ENCODE assay signal across 9 mouse cellular contexts in genomic region chr4:152313934-152314333, GRCm38 (mm10). TPM values are rescaled to one million over a fixed set of nuclear protein-coding genes. Genes with fewer than 3 reads are reported as not detected.
DNase-seq lines count a peak whose midpoint lies in the region; ATAC-seq lines count a peak whose summit lies in the region.
"Had no signal": no experiment of that assay in that cellular context is flagged by ENCODE, and none has a peak within 500 bp of the region (broad histone marks: within the 10 kb centered on the region; RNA-seq: fewer than 3 reads in every experiment).

No protein-coding gene starts in this region.

- H3K9me3 ChIP-seq in forebrain, embryonic 15.5 days = no peaks in the 10 kb centered on the region
- no peaks in the 10 kb centered on the region for H3K9me3 ChIP-seq in midbrain, embryonic 14.5 days (ENCODE audit: control insufficient read depth, low read length)

- no peak overlapping the region for H3K9ac ChIP-seq in forebrain, embryonic 15.5 days (replicated peaks)
- peak overlapping the region; percentile 49; the same call in 1 of the 2 replicates for H3K9ac ChIP-seq in midbrain, embryonic 14.5 days (replicated peaks; ENCODE audit: low read length)

- intact Hi-C loops in left cerebral cortex, postnatal 4 days (cut with DNase I) = no loop called here

- peak overlapping the region; percentile 36 for H3K4me3 ChIP-seq in forebrain, embryonic 15.5 days
- H3K4me3 ChIP-seq in midbrain, embryonic 14.5 days (replicated peaks; ENCODE audit: low read depth, low read length) = peak overlapping the region; percentile 38

- H3K4me2 ChIP-seq in forebrain, embryonic 15.5 days (replicated peaks) = peak overlapping the region; percentile 54
- H3K4me2 ChIP-seq in midbrain, embryonic 14.5 days (ENCODE audit: low read length) = peak overlapping the region; percentile 63

- no peak overlapping the region for H3K27ac ChIP-seq in forebrain, embryonic 15.5 days (replicated peaks)
- H3K27ac ChIP-seq in midbrain, embryonic 14.5 days (replicated peaks; ENCODE audit: low read depth, low read length) = no peak overlapping the region

- H3K36me3 ChIP-seq in forebrain, embryonic 15.5 days = no peaks in the 10 kb centered on the region
- H3K36me3 ChIP-seq in midbrain, embryonic 14.5 days (ENCODE audit: control insufficient read depth, insufficient read depth, low read length) = 0 out of 2 replicates have a peak, but pooled peaks cover 3% of the 10 kb centered on the region

- no peak for ATAC-seq in forebrain, embryonic 15.5 days (replicated peaks)
- peak; percentile 51; the same call in 1 of the 2 replicates for ATAC-seq in midbrain, embryonic 14.5 days (ENCODE audit: low FRiP score, low TSS enrichment)
- no peak for ATAC-seq in inflammation-experienced regulatory T-cells, adult 6 months

- peaks cover 26% of the 10 kb centered on the region for H3K4me1 ChIP-seq in forebrain, embryonic 15.5 days
- H3K4me1 ChIP-seq in midbrain, embryonic 14.5 days (ENCODE audit: control insufficient read depth, insufficient read depth, low read length) = peaks cover 6% of the 10 kb centered on the region; the same call in 1 of the 2 replicates

- H3K27me3 ChIP-seq in forebrain, embryonic 15.5 days = peaks cover 77% of the 10 kb centered on the region
- peaks cover 88% of the 10 kb centered on the region for H3K27me3 ChIP-seq in midbrain, embryonic 14.5 days (ENCODE audit: control insufficient read depth, insufficient read depth, low read length)

- peak; percentile 65 for DNase-seq in left cerebral cortex, postnatal 4 days
- no peak for DNase-seq in left cerebral cortex, adult 9 months (ENCODE audit: low spot score in 2 of 2)
- DNase-seq in ZHBTc4 (ENCODE audit: low read depth, low spot score) = peak; percentile 72
- DNase-seq in midbrain, embryonic 14.5 days = peak; percentile 76
- no peak for DNase-seq in layer of hippocampus, postnatal 36 days
- no peak for DNase-seq in adrenal gland, adult (ENCODE audit: inconsistent age in 2 of 2, low spot score in 1 of 2)
- DNase-seq: heart, postnatal 4 days had no signal

RNA-seq across cellular contexts. Expression of gene Rnf207, which starts 4.9 kb away (rescaled TPM):
- total RNA-seq in left cerebral cortex, postnatal 4 days (2021) = 1 to 10 TPM; 3.0 to 3.8 TPM
- 1.8 and 2.9 TPM in 2 replicates for polyA plus RNA-seq in forebrain, embryonic 15.5 days (2015; fragmentation: Nextera tagmentation; extraction: Ambion mirVana)
- 4.2 and 6.9 TPM in 2 replicates for polyA plus RNA-seq in midbrain, embryonic 14.5 days (2014; fragmentation: Nextera tagmentation; extraction: Ambion mirVana)
- total RNA-seq in layer of hippocampus, postnatal 36 days (2021) = 1 to 10 TPM; 4.7 to 6.1 TPM
- not detected for polyA plus RNA-seq in inflammation-experienced regulatory T-cells, adult 6 months (2017; shearing (Covaris generic))

RNA-seq across cellular contexts. Expression of gene Rpl22, which starts 11.6 kb away (rescaled TPM):
- 100 to 1,000 TPM; 335 to 363 TPM for total RNA-seq in left cerebral cortex, postnatal 4 days (2021)
- polyA plus RNA-seq in forebrain, embryonic 15.5 days (2015; fragmentation: Nextera tagmentation; extraction: Ambion mirVana) = 216 and 221 TPM in 2 replicates
- 165 and 174 TPM in 2 replicates for polyA plus RNA-seq in midbrain, embryonic 14.5 days (2014; fragmentation: Nextera tagmentation; extraction: Ambion mirVana)
- total RNA-seq in layer of hippocampus, postnatal 36 days (2021) = 100 to 1,000 TPM; 203 TPM
- 1,000 to 10,000 TPM in 1 of 3 experiments, 100 to 1,000 TPM in 2; 752 to 1,062 (median 960) TPM for polyA plus RNA-seq in inflammation-experienced regulatory T-cells, adult 6 months (2017; shearing (Covaris generic))

RNA-seq across cellular contexts. Expression of gene Icmt, which starts 16.9 kb away (rescaled TPM):
- total RNA-seq in left cerebral cortex, postnatal 4 days (2021) = 10 to 100 TPM; 22.8 to 23.4 TPM
- 17.6 and 18.6 TPM in 2 replicates for polyA plus RNA-seq in forebrain, embryonic 15.5 days (2015; fragmentation: Nextera tagmentation; extraction: Ambion mirVana)
- polyA plus RNA-seq in midbrain, embryonic 14.5 days (2014; fragmentation: Nextera tagmentation; extraction: Ambion mirVana) = 14.9 and 23.7 TPM in 2 replicates
- total RNA-seq in layer of hippocampus, postnatal 36 days (2021) = 10 to 100 TPM; 43.9 to 44.7 TPM
- polyA plus RNA-seq in inflammation-experienced regulatory T-cells, adult 6 months (2017; shearing (Covaris generic)) = 1 to 10 TPM; 5.1 to 8.8 (median 7.1) TPM

RNA-seq across cellular contexts. Expression of gene Hes3, which starts 22.5 kb away (rescaled TPM):
- total RNA-seq in left cerebral cortex, postnatal 4 days (2021) = under 1 TPM in 1 of 2 experiments, not detected in 1; 0.20 TPM
- 0.09 and 0.13 TPM in 2 replicates for polyA plus RNA-seq in forebrain, embryonic 15.5 days (2015; fragmentation: Nextera tagmentation; extraction: Ambion mirVana)
- polyA plus RNA-seq in midbrain, embryonic 14.5 days (2014; fragmentation: Nextera tagmentation; extraction: Ambion mirVana) = 0.39 and 1.2 TPM in 2 replicates
- not detected for total RNA-seq in layer of hippocampus, postnatal 36 days (2021)
- not detected for polyA plus RNA-seq in inflammation-experienced regulatory T-cells, adult 6 months (2017; shearing (Covaris generic))
- total RNA-seq: heart, postnatal 4 days had no signal

RNA-seq across cellular contexts. Expression of gene Chd5, which starts 24.5 kb away (rescaled TPM):
- 100 to 1,000 TPM; 185 to 191 TPM for total RNA-seq in left cerebral cortex, postnatal 4 days (2021)
- polyA plus RNA-seq in forebrain, embryonic 15.5 days (2015; fragmentation: Nextera tagmentation; extraction: Ambion mirVana) = 35.5 and 39.3 TPM in 2 replicates
- polyA plus RNA-seq in midbrain, embryonic 14.5 days (2014; fragmentation: Nextera tagmentation; extraction: Ambion mirVana) = 38.4 and 53.5 TPM in 2 replicates
- 100 to 1,000 TPM; 124 to 130 TPM for total RNA-seq in layer of hippocampus, postnatal 36 days (2021)
- polyA plus RNA-seq in inflammation-experienced regulatory T-cells, adult 6 months (2017; shearing (Covaris generic)) = under 1 TPM in 2 of 3 experiments, not detected in 1; 0.05 to 0.11 TPM

Comparison
In these comparisons a context has a peak if more than half of its experiments do, and no peak if none do; other contexts are left out.
1. DNase-seq: peak in left cerebral cortex, postnatal 4 days (single experiment), ZHBTc4 (single experiment) and midbrain, embryonic 14.5 days (single experiment); none in left cerebral cortex, adult 9 months (0 of 2), layer of hippocampus, postnatal 36 days (0 of 2) and adrenal gland, adult (0 of 2).